Mouse (Mus musculus) liver, embryonic 14.5 days (tissue): ENCODE measurements around the gene Dpf3.

Experiments
- CTCF ChIP-seq: IDR thresholded peaks from 2 replicates; pipeline ENCODE4 v1.5.1; 2016; ENCODE audit warnings: antibody characterized with exemption, low read depth, control low read depth
- EP300 ChIP-seq: IDR thresholded peaks from 2 replicates; pipeline ENCODE4 v1.6.1; 2016; ENCODE audit warnings: antibody characterized with exemption, low read depth

- TF ChIP-seq EP300, result no peak
- TF ChIP-seq CTCF, result no peak
Observed at GRCm38 (mm10) chr12:83387554-83387953, 100.0 kb downstream of the Dpf3 start.
